Mouse (Mus musculus) fibroblast of lung, adult 2 months (primary cell): ENCODE data around the gene Gimap4.

Experiments used
- DNase-seq: peaks from one replicate; pipeline ENCODE4 v3.0.0-alpha.2; 2011; ENCODE audit warnings: low read depth

Gimap4 gene

GRCm38 (mm10) chr6:48684319-48684718, at the start of gene Gimap4:
Gene Gimap4, plus strand, starts transcription at chr6:48684549.
- DNase-seq: no peak

- no peak for DNase-seq
Observed at GRCm38 (mm10) chr6:48635105-48635504, 49.2 kb upstream of the Gimap4 start.

- peak; percentile 16 for DNase-seq
Observed at GRCm38 (mm10) chr6:48636515-48636914, 47.8 kb upstream of the Gimap4 start.

- DNase-seq: no peak
Observed at GRCm38 (mm10) chr6:48637811-48638500, 46.4 kb upstream of the Gimap4 start.

- DNase-seq: no peak
Observed at GRCm38 (mm10) chr6:48638553-48638952, 45.8 kb upstream of the Gimap4 start.

GRCm38 (mm10) chr6:48641391-48641790, 43.0 kb upstream of the Gimap4 start:
- DNase-seq: no peak

- peak; percentile 56 for DNase-seq
Observed at GRCm38 (mm10) chr6:48642764-48643292, 41.5 kb upstream of the Gimap4 start.

GRCm38 (mm10) chr6:48645660-48646308, 38.6 kb upstream of the Gimap4 start:
- DNase-seq: no peak

- DNase-seq: no peak
Observed at GRCm38 (mm10) chr6:48646309-48646690, 38.0 kb upstream of the Gimap4 start.

- no peak for DNase-seq
Observed at GRCm38 (mm10) chr6:48646995-48647394, 37.4 kb upstream of the Gimap4 start, which contains the start of gene Gimap8. Gene Gimap8, plus strand, starts transcription at chr6:48647234.

GRCm38 (mm10) chr6:48647611-48648010, 36.7 kb upstream of the Gimap4 start:
- DNase-seq: no peak

- DNase-seq: no peak
Observed at GRCm38 (mm10) chr6:48648779-48649178, 35.6 kb upstream of the Gimap4 start.

GRCm38 (mm10) chr6:48650041-48650440, 34.3 kb upstream of the Gimap4 start:
- no peak for DNase-seq

GRCm38 (mm10) chr6:48658721-48659120, 25.6 kb upstream of the Gimap4 start:
- no peak for DNase-seq

- DNase-seq: no peak
Observed at GRCm38 (mm10) chr6:48664750-48665149, 19.6 kb upstream of the Gimap4 start.

GRCm38 (mm10) chr6:48665471-48665870, 18.9 kb upstream of the Gimap4 start:
- no peak for DNase-seq

GRCm38 (mm10) chr6:48666159-48666586, 18.2 kb upstream of the Gimap4 start:
- no peak for DNase-seq

GRCm38 (mm10) chr6:48668022-48668421, 16.3 kb upstream of the Gimap4 start:
- DNase-seq: no peak

GRCm38 (mm10) chr6:48669446-48669969, 14.8 kb upstream of the Gimap4 start:
- DNase-seq: no peak

- DNase-seq: no peak
Observed at GRCm38 (mm10) chr6:48674291-48675058, 9.9 kb upstream of the Gimap4 start.

GRCm38 (mm10) chr6:48675400-48675930, 8.9 kb upstream of the Gimap4 start:
- no peak for DNase-seq
